Mouse (Mus musculus) MEL (cell line): Measurements from ENCODE around the gene Hnrnph3. TPM values are rescaled to one million over a fixed set of nuclear protein-coding genes. Genes with fewer than 3 reads are reported as not detected.

Experiments
- DNase-seq: peaks from one replicate; pipeline ENCODE4 v3.0.0; 2011; ENCODE audit warnings: low read depth, low spot score
- H3K27ac ChIP-seq: 2 replicates; pipeline ENCODE4 v1.5.1; 2012; ENCODE audit warnings: low read depth, mild to moderate bottlenecking, control low read depth, low read length, moderate library complexity; ENCODE audit not compliant: control insufficient read depth
- H3K27me3 ChIP-seq, 2 experiments: fragments of 150-350 bp in 1 of 2; sonication (generic) in 1 of 2; 2 replicates each; pipeline ENCODE4 v1.6.1; 2012; ENCODE audit warnings: low read length in 2 of 2, mild to moderate bottlenecking in 2 of 2, improper control_type of control experiment in 1 of 2, moderate library complexity in 1 of 2; ENCODE audit not compliant: insufficient read depth in 2 of 2, control insufficient read depth in 1 of 2
- H3K36me3 ChIP-seq, 2 experiments: 2 replicates each; pipeline ENCODE4 v1.6.1; 2012 to 2014; ENCODE audit warnings: low read length in 2 of 2, improper control_type of control experiment in 1 of 2, inconsistent platforms in 1 of 2, mild to moderate bottlenecking in 1 of 2; ENCODE audit not compliant: insufficient read depth in 2 of 2, control insufficient read depth in 1 of 2
- H3K4me1 ChIP-seq, 2 experiments: fragments of 150-350 bp in 1 of 2; sonication (generic) in 1 of 2; 2 replicates each; pipeline ENCODE4 v1.6.1; 2012; ENCODE audit warnings: low read length in 2 of 2, improper control_type of control experiment in 1 of 2, mild to moderate bottlenecking in 1 of 2; ENCODE audit not compliant: insufficient read depth in 2 of 2, control insufficient read depth in 1 of 2
- H3K4me3 ChIP-seq, 2 experiments: fragments of 150-350 bp in 1 of 2; sonication (generic) in 1 of 2; 2 replicates each; pipeline ENCODE4 v1.5.1; 2012; ENCODE audit warnings: low read depth in 2 of 2, low read length in 2 of 2, mild to moderate bottlenecking in 2 of 2, moderate library complexity in 2 of 2, control low read depth in 1 of 2, improper control_type of control experiment in 1 of 2; ENCODE audit not compliant: control insufficient read depth in 1 of 2, insufficient read depth in 1 of 2
- H3K79me2 ChIP-seq: 2 replicates; pipeline ENCODE4 v1.6.1; 2012; ENCODE audit warnings: mild to moderate bottlenecking, low read length, moderate library complexity; ENCODE audit not compliant: control insufficient read depth, poor library complexity, insufficient read depth
- H3K9ac ChIP-seq: 2 replicates; pipeline ENCODE4 v1.6.1; 2012; ENCODE audit warnings: low read depth, mild to moderate bottlenecking, control low read depth, low read length, moderate library complexity; ENCODE audit not compliant: control insufficient read depth, poor library complexity, severe bottlenecking
- H3K9me3 ChIP-seq: fragments of 150-350 bp; sonication (generic); replicated peaks from 2 replicates; pipeline ENCODE4 v1.6.1; 2012; ENCODE audit warnings: mild to moderate bottlenecking, low read length, improper control_type of control experiment, moderate library complexity; ENCODE audit not compliant: insufficient read depth
- CHD2 ChIP-seq: IDR thresholded peaks from 2 replicates; pipeline ENCODE4 v1.6.1; 2011; ENCODE audit warnings: low read length, improper control_type of control experiment
- CTCF ChIP-seq, 3 experiments: IDR thresholded peaks in 2 of 3; conservative IDR thresholded peaks in 1 of 3; 2 replicates each; pipeline ENCODE4 v1.5.1; 2011 to 2012; ENCODE audit warnings: low read length in 3 of 3, low read depth in 2 of 3, mild to moderate bottlenecking in 2 of 3, improper control_type of control experiment in 1 of 3, inconsistent platforms in 1 of 3, mixed read lengths in 1 of 3, moderate library complexity in 1 of 3; ENCODE audit not compliant: control insufficient read depth in 1 of 3, insufficient read depth in 1 of 3, poor library complexity in 1 of 3, severe bottlenecking in 1 of 3
- ELF1 ChIP-seq: IDR thresholded peaks from 2 replicates; pipeline ENCODE4 v1.6.1; 2014; ENCODE audit warnings: low read depth, mild to moderate bottlenecking, inconsistent platforms, low read length, improper control_type of control experiment, moderate library complexity
- HCFC1 ChIP-seq: IDR thresholded peaks from 2 replicates; pipeline ENCODE4 v1.6.1; 2012; ENCODE audit warnings: low read depth, mild to moderate bottlenecking, inconsistent platforms, low read length, improper control_type of control experiment, moderate library complexity
- MAFK ChIP-seq: IDR thresholded peaks from 2 replicates; pipeline ENCODE4 v1.6.1; 2011; ENCODE audit warnings: low read depth, mild to moderate bottlenecking, low read length, improper control_type of control experiment, borderline replicate concordance
- MAX ChIP-seq: IDR thresholded peaks from 2 replicates; pipeline ENCODE4 v1.6.1; 2011; ENCODE audit warnings: low read length, improper control_type of control experiment
- MXI1 ChIP-seq: IDR thresholded peaks from 2 replicates; pipeline ENCODE4 v1.6.1; 2011; ENCODE audit warnings: mild to moderate bottlenecking, low read depth, low read length, improper control_type of control experiment
- MYC ChIP-seq: IDR thresholded peaks from 2 replicates; pipeline ENCODE4 v1.6.1; 2011; ENCODE audit warnings: low read depth, mild to moderate bottlenecking, low read length, improper control_type of control experiment, moderate library complexity
- NELFE ChIP-seq: IDR thresholded peaks from 2 replicates; pipeline ENCODE4 v1.6.1; 2011; ENCODE audit warnings: low read depth, low read length, improper control_type of control experiment
- NRF1 ChIP-seq: IDR thresholded peaks from 2 replicates; pipeline ENCODE4 v1.6.1; 2014; ENCODE audit warnings: low read depth, mild to moderate bottlenecking, inconsistent platforms, low read length, improper control_type of control experiment, moderate library complexity; ENCODE audit not compliant: poor library complexity, insufficient read depth, severe bottlenecking
- SIN3A ChIP-seq: IDR thresholded peaks from 2 replicates; pipeline ENCODE4 v1.6.1; 2012; ENCODE audit warnings: low read length, improper control_type of control experiment, inconsistent platforms
- SMC3 ChIP-seq: IDR thresholded peaks from 2 replicates; pipeline ENCODE4 v1.6.1; 2011; ENCODE audit warnings: low read depth, low read length, improper control_type of control experiment
- TBP ChIP-seq: IDR thresholded peaks from 2 replicates; pipeline ENCODE4 v1.8.0; 2011; ENCODE audit warnings: low read depth, low read length, improper control_type of control experiment
- USF1 ChIP-seq: IDR thresholded peaks from 2 replicates; pipeline ENCODE4 v1.6.1; 2014; ENCODE audit warnings: low read depth, mild to moderate bottlenecking, inconsistent platforms, low read length, improper control_type of control experiment, moderate library complexity
- USF2 ChIP-seq, 2 experiments: IDR thresholded peaks; 2 replicates each; pipeline ENCODE4 v1.6.1; 2011 to 2012; ENCODE audit warnings: improper control_type of control experiment in 2 of 2, low read length in 2 of 2, borderline replicate concordance in 1 of 2, inconsistent platforms in 1 of 2, low read depth in 1 of 2, mild to moderate bottlenecking in 1 of 2; ENCODE audit not compliant: insufficient read depth in 1 of 2
- ZMIZ1 ChIP-seq: IDR thresholded peaks from 2 replicates; pipeline ENCODE4 v1.6.1; 2012; ENCODE audit warnings: low read depth, mild to moderate bottlenecking, inconsistent platforms, low read length, improper control_type of control experiment, moderate library complexity
- ZNF384 ChIP-seq: IDR thresholded peaks from 2 replicates; pipeline ENCODE4 v1.6.1; 2012; ENCODE audit warnings: low read depth, mild to moderate bottlenecking, inconsistent platforms, low read length, improper control_type of control experiment
- polyA plus RNA-seq, 2 experiments: library from polyadenylated mRNA; stranded (reverse) in 1 of 2; unstranded in 1 of 2; fragments of >175 nt in 1 of 2; fragments of >200 nt in 1 of 2; gene quantifications; 2 replicates each; pipeline versions ENCODE4 v1.2.1 to v1.2.4; 2012; ENCODE audit warnings: low replicate concordance in 2 of 2, low read depth in 1 of 2; ENCODE audit not compliant: insufficient read length in 2 of 2, insufficient read depth in 1 of 2, missing spikeins in 1 of 2
- total RNA-seq: library from RNA; depleted of rRNA; stranded (reverse); fragments of 300-350 nt; gene quantifications from 2 replicates; pipeline ENCODE4 v1.2.3, GENCODE M21; 2012

The Hnrnph3 gene
- total and polyA plus RNA-seq, 3 experiments: 11.5 to 62.4 TPM; not detected in 1

GRCm38 (mm10) chr10:62980039-62980954, 43.7 kb downstream of the Hnrnph3 start, which contains the start of gene Rufy2 (continued):
- TF ChIP-seq NRF1 (no peak), CHD2 (no peak), USF2 (IDR thresholded peaks at IDR 0.05; ENCODE audit: borderline replicate concordance in 1 of 2, insufficient read depth in 1 of 2, low read depth in 1 of 2, low read length in 2 of 2) (no peak), MXI1 (peak; percentile 57; the same call in 1 of the 2 replicates), ZNF384 (no peak), USF1 (no peak), MAX (peak; percentile 22; the same call in 1 of the 2 replicates), ELF1 (no peak), HCFC1 (peak; percentile 55; the same call in 1 of the 2 replicates), MYC (no peak), CTCF (IDR thresholded peaks at IDR 0.05 in 2 of 3, conservative IDR thresholded peaks at IDR 0.05 in 1 of 3; ENCODE audit: control insufficient read depth in 1 of 3, insufficient read depth in 1 of 3, low read depth in 2 of 3, low read length in 3 of 3, poor library complexity in 1 of 3, severe bottlenecking in 1 of 3) (peak in 2 of 3 experiments; percentile 64 to 91; a peak in 5 of 6 replicates), MAFK (no peak), SMC3 (no peak), TBP (no peak)
- TF ChIP-seq, all 39 proteins: peak for 8

- Histone ChIP-seq H3K36me3 (peaks cover 1 to 3% of the 10 kb centered on the region in 2 experiments; a peak in 3 of 4 replicates), H3K9me3 (no peaks in the 10 kb centered on the region), H3K79me2 (0 out of 2 replicates have a peak, but pooled peaks cover 2% of the 10 kb centered on the region), H3K27me3 (no peaks in the 10 kb centered on the region), H3K9ac (no peak overlapping the region), H3K4me1 (peaks cover 0 to 6% of the 10 kb centered on the region in 2 experiments; a peak in 1 of 4 replicates), H3K4me3 (peak overlapping the region; percentile 24 to 35; a peak in 3 of 4 replicates), H3K27ac (no peak overlapping the region)
- TF ChIP-seq SIN3A (peak; percentile 5; the same call in 1 of the 2 replicates), TBP (no peak), ZMIZ1 (no peak)
- no peak for DNase-seq
Measured at GRCm38 (mm10) chr10:62979667-62980038, 44.4 kb downstream of the Hnrnph3 start.

GRCm38 (mm10) chr10:62971821-62972220, 52.2 kb downstream of the Hnrnph3 start:
- no peaks in the 10 kb centered on the region for H3K79me2 ChIP-seq
- H3K4me3 ChIP-seq: no peak overlapping the region
- H3K4me1 ChIP-seq: no peaks in the 10 kb centered on the region
- TF ChIP-seq ELF1 (no peak), NELFE (no peak)
- TF ChIP-seq, all 39 proteins: peak for 0
- Histone ChIP-seq H3K27ac (no peak overlapping the region), H3K27me3 (no peaks in the 10 kb centered on the region), H3K9me3 (no peaks in the 10 kb centered on the region), H3K36me3 (peaks cover 0 to 4% of the 10 kb centered on the region in 2 experiments; a peak in 2 of 4 replicates), H3K9ac (no peak overlapping the region)
- DNase-seq: no peak
